Mouse (Mus musculus): ENCODE measurements around the gene 9830107B12Rik. TPM values are rescaled to one million over a fixed set of nuclear protein-coding genes. Genes with fewer than 3 reads are reported as not detected.

Gene 9830107B12Rik
- total RNA-seq, 2 experiments from 2014 or later = 6.0 to 11.1 TPM

GRCm38 (mm10) chr17:48095718-48096121 lies 50.3 kb downstream of the 9830107B12Rik start:
- ATAC-seq (replicated peaks; ENCODE audit: low FRiP score, poor library complexity, severe bottlenecking) = no peak

- no peak for ATAC-seq (replicated peaks; ENCODE audit: low FRiP score, poor library complexity, severe bottlenecking)
Observed at GRCm38 (mm10) chr17:48094820-48095680, 51.0 kb downstream of the 9830107B12Rik start.

GRCm38 (mm10) chr17:48093286-48093817 lies 52.7 kb downstream of the 9830107B12Rik start:
- ATAC-seq (replicated peaks; ENCODE audit: low FRiP score, poor library complexity, severe bottlenecking) = no peak

- no peak for ATAC-seq (replicated peaks; ENCODE audit: low FRiP score, poor library complexity, severe bottlenecking)
Observed at GRCm38 (mm10) chr17:48090305-48090704, 55.8 kb downstream of the 9830107B12Rik start.

- no peak for ATAC-seq (replicated peaks; ENCODE audit: low FRiP score, poor library complexity, severe bottlenecking)
Observed at GRCm38 (mm10) chr17:48089446-48089845, 56.6 kb downstream of the 9830107B12Rik start.

GRCm38 (mm10) chr17:48089019-48089418 lies 57.0 kb downstream of the 9830107B12Rik start, which contains the start of gene 1700067P10Rik:
TSS of gene 1700067P10Rik (plus strand) at chr17:48089319.
- ATAC-seq (replicated peaks; ENCODE audit: low FRiP score, poor library complexity, severe bottlenecking) = no peak

GRCm38 (mm10) chr17:48080626-48081025 lies 65.4 kb downstream of the 9830107B12Rik start:
- ATAC-seq (replicated peaks; ENCODE audit: low FRiP score, poor library complexity, severe bottlenecking) = no peak

Other genes starting within 250 kb of the 9830107B12Rik start
- gene Foxp4, start 221.6 kb downstream of the 9830107B12Rik start, total RNA-seq (2015; ENCODE audit: low replicate concordance) = 1.2 and 4.0 TPM in 2 replicates
- 0.51 and 0.70 TPM in 2 replicates for gene Foxp4, start 221.6 kb downstream of the 9830107B12Rik start, total RNA-seq (2017; ENCODE audit: low replicate concordance)
- gene 1700122O11Rik, start 108.0 kb downstream of the 9830107B12Rik start, total RNA-seq (2015; ENCODE audit: low replicate concordance) = not detected in 2 replicates
- gene 1700122O11Rik, start 108.0 kb downstream of the 9830107B12Rik start, total RNA-seq (2017; ENCODE audit: low replicate concordance) = not detected in 2 replicates
- not detected in 2 replicates for gene 1700067P10Rik, start 56.9 kb downstream of the 9830107B12Rik start, total RNA-seq (2015; ENCODE audit: low replicate concordance)
- not detected in 2 replicates for gene 1700067P10Rik, start 56.9 kb downstream of the 9830107B12Rik start, total RNA-seq (2017; ENCODE audit: low replicate concordance)
- gene A530064D06Rik, start 21.0 kb upstream of the 9830107B12Rik start, total RNA-seq (2015; ENCODE audit: low replicate concordance) = 6.5 and 17.7 TPM in 2 replicates
- 5.5 and 5.7 TPM in 2 replicates for gene A530064D06Rik, start 21.0 kb upstream of the 9830107B12Rik start, total RNA-seq (2017; ENCODE audit: low replicate concordance)
- 3.1 and 4.2 TPM in 2 replicates for gene Trem1, start 86.5 kb upstream of the 9830107B12Rik start, total RNA-seq (2015; ENCODE audit: low replicate concordance)
- 5.7 and 6.2 TPM in 2 replicates for gene Trem1, start 86.5 kb upstream of the 9830107B12Rik start, total RNA-seq (2017; ENCODE audit: low replicate concordance)
- 47.6 and 61.3 TPM in 2 replicates for gene Trem3, start 101.5 kb upstream of the 9830107B12Rik start, total RNA-seq (2015; ENCODE audit: low replicate concordance)
- 26.4 and 57.7 TPM in 2 replicates for gene Trem3, start 101.5 kb upstream of the 9830107B12Rik start, total RNA-seq (2017; ENCODE audit: low replicate concordance)
- gene Treml4, start 118.0 kb upstream of the 9830107B12Rik start, total RNA-seq (2015; ENCODE audit: low replicate concordance) = 5.0 and 5.4 TPM in 2 replicates
- 5.7 and 8.1 TPM in 2 replicates for gene Treml4, start 118.0 kb upstream of the 9830107B12Rik start, total RNA-seq (2017; ENCODE audit: low replicate concordance)
- gene Treml2, start 153.2 kb upstream of the 9830107B12Rik start, total RNA-seq (2015; ENCODE audit: low replicate concordance) = 13.4 and 26.1 TPM in 2 replicates
- gene Treml2, start 153.2 kb upstream of the 9830107B12Rik start, total RNA-seq (2017; ENCODE audit: low replicate concordance) = 13.8 and 15.1 TPM in 2 replicates
- gene B430306N03Rik, start 169.9 kb upstream of the 9830107B12Rik start, total RNA-seq (2015; ENCODE audit: low replicate concordance) = 17.5 and 20.1 TPM in 2 replicates
- gene B430306N03Rik, start 169.9 kb upstream of the 9830107B12Rik start, total RNA-seq (2017; ENCODE audit: low replicate concordance) = 7.0 and 7.2 TPM in 2 replicates
- gene Trem2, start 200.1 kb upstream of the 9830107B12Rik start, total RNA-seq (2015; ENCODE audit: low replicate concordance) = 1.9 and 3.1 TPM in 2 replicates
- 2.6 and 3.2 TPM in 2 replicates for gene Trem2, start 200.1 kb upstream of the 9830107B12Rik start, total RNA-seq (2017; ENCODE audit: low replicate concordance)
- gene Treml1, start 213.6 kb upstream of the 9830107B12Rik start, total RNA-seq (2015; ENCODE audit: low replicate concordance) = not detected in 2 replicates
- gene Treml1, start 213.6 kb upstream of the 9830107B12Rik start, total RNA-seq (2017; ENCODE audit: low replicate concordance) = 0.34 and 1.3 TPM in 2 replicates

Measured in erythroblast, adult 5-6 weeks (primary cell).